Mouse (Mus musculus) midbrain, embryonic 14.5 days (tissue): ENCODE measurements at regions not wholly inside any gene's neighbourhood (a gene's known extent, or its start where the extent isn't known, plus 50 kb on each side); places are given as distances from the start of the nearest gene placed in this dataset.
"Not testable (repeated sequence)": the region's sequence is repeated elsewhere in the genome, so short reads cannot be mapped to it uniquely, and the experiment has no call there.

ENCODE experiments used
- ATAC-seq: fragments of 200-750 bp; cut with Nextera tagmentation; 2 replicates; pipeline ENCODE4 v1.8.0; 2017; ENCODE audit warnings: moderate number of reproducible peaks, moderate library complexity; ENCODE audit not compliant: low FRiP score, low TSS enrichment
- DNase-seq: peaks from one replicate; pipeline ENCODE4 v3.0.0-alpha.2; 2015
- H3K27ac ChIP-seq: fragments of 300-500 bp; sonication (generic); replicated peaks from 2 replicates; pipeline ENCODE4 v1.5.1; 2014; ENCODE audit warnings: mild to moderate bottlenecking, low read depth, low read length, moderate library complexity
- H3K27me3 ChIP-seq: fragments of 300-500 bp; sonication (generic); 2 replicates; pipeline ENCODE4 v1.6.1; 2014; ENCODE audit warnings: low read length, control low read depth, mixed read lengths; ENCODE audit not compliant: control insufficient read depth, insufficient read depth
- H3K36me3 ChIP-seq: fragments of 300-500 bp; sonication (generic); 2 replicates; pipeline ENCODE4 v1.6.1; 2014; ENCODE audit warnings: low read length, control low read depth; ENCODE audit not compliant: control insufficient read depth, insufficient read depth
- H3K4me1 ChIP-seq: fragments of 300-500 bp; sonication (generic); 2 replicates; pipeline ENCODE4 v1.6.1; 2014; ENCODE audit warnings: mild to moderate bottlenecking, antibody characterized with exemption, low read length, control low read depth; ENCODE audit not compliant: control insufficient read depth, insufficient read depth
- H3K4me2 ChIP-seq: fragments of 300-500 bp; sonication (generic); 2 replicates; pipeline ENCODE4 v1.6.1; 2014; ENCODE audit warnings: mild to moderate bottlenecking, low read length, moderate library complexity
- H3K4me3 ChIP-seq: fragments of 300-500 bp; sonication (generic); replicated peaks from 2 replicates; pipeline ENCODE4 v1.5.1; 2014; ENCODE audit warnings: low read depth, low read length
- H3K9ac ChIP-seq: fragments of 300-500 bp; sonication (generic); replicated peaks from 2 replicates; pipeline ENCODE4 v1.6.1; 2014; ENCODE audit warnings: mild to moderate bottlenecking, low read length, moderate library complexity
- H3K9me3 ChIP-seq: fragments of 300-500 bp; sonication (generic); 2 replicates; pipeline ENCODE4 v1.6.1; 2016; ENCODE audit warnings: low read length, control low read depth, mixed read lengths; ENCODE audit not compliant: control insufficient read depth
- WGBS: fragments of 180-500 bp; shearing (Covaris S2); extraction: QIAGEN DNeasy Blood & Tissue Kit; methylation state at CpG from one replicate; pipeline ENCODE4 v1.1.7; 2014; 5-methylcytosine and 5-hydroxymethylcytosine counted together

DNA sequence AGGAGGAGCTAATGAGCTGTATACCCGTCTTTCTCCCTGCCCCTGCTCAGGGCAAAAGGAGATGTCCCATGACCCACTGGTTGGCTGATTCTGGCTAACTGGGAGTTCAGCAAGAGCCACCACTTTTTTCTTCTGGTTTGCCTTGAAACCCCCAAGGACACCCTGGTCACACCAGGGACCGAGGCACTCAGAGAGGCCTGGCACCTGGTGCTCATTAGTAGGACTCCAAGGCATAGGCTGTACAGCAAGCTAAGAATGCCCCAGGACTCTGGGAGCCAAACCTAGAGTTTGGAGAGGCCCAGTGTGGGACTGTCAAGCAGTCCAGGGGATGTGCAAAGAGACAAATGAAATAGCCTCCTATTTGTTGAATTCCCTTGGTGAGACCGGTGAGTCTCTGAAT, 232.5 kb downstream of the Matn1 start:
- Histone ChIP-seq H3K9me3 (no peaks in the 10 kb centered on the region), H3K36me3 (no peaks in the 10 kb centered on the region), H3K27me3 (no peaks in the 10 kb centered on the region), H3K4me1 (no peaks in the 10 kb centered on the region), H3K4me2 (no peak overlapping the region), H3K4me3 (no peak overlapping the region), H3K27ac (no peak overlapping the region), H3K9ac (no peak overlapping the region)
- DNase-seq (no peak), ATAC-seq (no peak)
- WGBS = 56% methylated on average over 3 of the region's 3 CpGs

DNA sequence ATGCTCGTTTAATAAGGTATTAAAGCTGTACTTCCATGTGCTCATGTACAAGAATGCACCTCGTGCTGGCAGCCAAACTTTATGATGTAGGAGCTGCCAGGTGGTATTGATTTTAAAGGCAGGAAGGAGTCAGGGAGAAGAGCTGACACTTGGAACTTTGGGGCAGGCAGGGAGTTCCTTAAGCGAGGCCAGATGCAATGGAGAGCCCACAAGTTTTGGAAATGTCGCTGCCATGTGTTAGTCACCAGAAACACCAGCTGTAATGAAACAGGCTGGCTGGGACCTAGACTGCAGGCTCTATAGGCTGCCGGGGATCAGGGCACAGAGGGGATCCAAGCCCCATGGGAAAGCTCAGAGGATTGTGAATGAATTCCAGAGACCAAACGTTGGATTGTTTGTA, 233.7 kb downstream of the Matn1 start:
- Histone ChIP-seq H3K4me3 (no peak overlapping the region), H3K9me3 (no peaks in the 10 kb centered on the region), H3K27ac (no peak overlapping the region), H3K4me2 (no peak overlapping the region), H3K36me3 (no peaks in the 10 kb centered on the region), H3K4me1 (no peaks in the 10 kb centered on the region), H3K9ac (no peak overlapping the region), H3K27me3 (no peaks in the 10 kb centered on the region)
- ATAC-seq (no peak), DNase-seq (no peak)
- 60% methylated on average over 6 of the region's 6 CpGs for WGBS

DNA sequence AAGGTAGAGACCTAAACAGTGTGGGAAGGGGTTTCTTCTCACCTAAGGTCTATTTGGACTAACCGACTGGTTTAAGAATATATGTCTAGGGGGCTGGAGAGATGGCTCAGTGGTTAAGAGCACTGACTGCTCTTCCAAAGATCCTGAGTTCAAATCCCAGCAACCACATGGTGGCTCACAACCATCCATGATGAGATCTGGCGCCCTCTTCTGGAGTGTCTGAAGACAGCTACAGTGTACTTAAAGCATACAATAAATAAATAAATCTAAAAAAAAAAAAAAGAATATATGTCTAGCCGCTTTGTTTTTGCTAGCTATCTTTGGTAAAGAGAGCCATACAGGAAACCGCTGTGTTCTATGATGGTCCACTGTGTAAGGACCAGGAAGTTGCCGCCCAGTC, 234.5 kb downstream of the Matn1 start:
- not testable (repeated sequence) for H3K4me1 ChIP-seq, H3K36me3 ChIP-seq, H3K9me3 ChIP-seq, H3K4me2 ChIP-seq, H3K27me3 ChIP-seq, H3K9ac ChIP-seq, ATAC-seq, DNase-seq, H3K4me3 ChIP-seq, H3K27ac ChIP-seq
- WGBS = 87% methylated on average over 5 of the region's 5 CpGs

DNA sequence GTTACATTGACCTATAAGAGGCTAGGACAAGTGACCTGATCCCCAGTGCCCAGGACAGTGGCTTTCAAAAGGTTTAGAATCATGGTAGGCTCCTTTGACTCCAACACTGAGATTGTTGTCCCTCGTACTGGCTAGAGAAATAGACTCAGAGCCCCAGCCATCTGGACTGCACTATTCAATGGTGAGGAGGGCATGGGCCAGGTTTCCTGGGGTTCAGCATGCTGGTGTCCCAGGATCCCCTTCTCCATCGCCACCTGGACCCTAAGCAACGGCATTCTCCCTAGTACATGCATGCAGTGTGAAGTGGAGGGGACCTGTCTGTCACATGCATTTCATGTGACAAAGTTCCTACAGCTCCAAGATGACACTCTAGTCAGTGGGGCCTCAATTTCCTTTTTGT, 243.9 kb downstream of the Matn1 start:
- no peak overlapping the region for H3K4me2 ChIP-seq
- H3K9me3 ChIP-seq = no peaks in the 10 kb centered on the region
- no peak overlapping the region for H3K4me3 ChIP-seq
- no peaks in the 10 kb centered on the region for H3K4me1 ChIP-seq
- no peak overlapping the region for H3K9ac ChIP-seq
- WGBS = 77% methylated on average over 3 of the region's 3 CpGs
- no peak overlapping the region for H3K27ac ChIP-seq
- DNase-seq = no peak
- no peak for ATAC-seq
- H3K27me3 ChIP-seq = no peaks in the 10 kb centered on the region
- no peaks in the 10 kb centered on the region for H3K36me3 ChIP-seq

DNA sequence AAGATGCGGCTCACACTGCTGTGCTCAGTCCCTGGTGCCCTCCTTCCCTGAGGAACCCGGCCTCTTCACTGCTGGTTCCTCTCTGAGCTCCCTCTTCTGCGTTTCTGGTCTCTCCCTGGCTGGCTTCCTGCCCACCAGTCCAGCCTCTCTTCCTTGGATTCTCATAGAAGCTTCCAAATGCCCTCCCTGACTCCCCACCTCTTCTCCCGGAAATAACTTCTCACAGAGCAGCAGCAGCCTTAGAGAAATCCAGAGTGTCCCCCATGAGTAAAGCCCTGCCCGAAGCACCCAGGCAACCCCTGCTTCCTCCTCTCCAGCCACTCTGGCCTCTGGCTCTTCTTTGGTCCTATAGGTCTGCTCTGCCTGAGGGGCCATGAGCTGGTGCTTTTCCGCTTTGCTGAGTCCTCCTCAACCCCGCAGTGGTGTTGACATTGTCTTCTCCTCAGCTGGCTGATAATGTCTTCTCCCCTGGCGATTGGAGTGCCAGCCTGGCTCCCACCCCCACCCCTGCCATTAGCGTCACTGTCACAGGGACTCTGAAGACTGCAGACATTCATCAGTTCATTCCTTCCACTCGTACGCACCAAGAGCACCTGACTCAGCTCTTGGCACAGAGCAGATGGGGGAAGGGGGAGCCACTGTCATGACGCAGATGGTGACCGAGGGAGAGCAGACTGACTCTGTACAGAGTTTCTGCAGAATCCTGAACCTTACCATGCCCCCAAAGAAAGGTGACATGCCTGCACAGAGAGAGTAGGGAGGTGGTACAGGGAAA, 247.1 kb downstream of the Matn1 start:
- H3K36me3 ChIP-seq = no peaks in the 10 kb centered on the region
- H3K27me3 ChIP-seq = no peaks in the 10 kb centered on the region
- 72% methylated on average over 13 of the region's 13 CpGs for WGBS
- no peak overlapping the region for H3K9ac ChIP-seq
- no peaks in the 10 kb centered on the region for H3K4me1 ChIP-seq
- no peak for DNase-seq
- H3K27ac ChIP-seq = no peak overlapping the region
- no peaks in the 10 kb centered on the region for H3K9me3 ChIP-seq
- no peak for ATAC-seq
- no peak overlapping the region for H3K4me2 ChIP-seq
- H3K4me3 ChIP-seq = no peak overlapping the region

DNA sequence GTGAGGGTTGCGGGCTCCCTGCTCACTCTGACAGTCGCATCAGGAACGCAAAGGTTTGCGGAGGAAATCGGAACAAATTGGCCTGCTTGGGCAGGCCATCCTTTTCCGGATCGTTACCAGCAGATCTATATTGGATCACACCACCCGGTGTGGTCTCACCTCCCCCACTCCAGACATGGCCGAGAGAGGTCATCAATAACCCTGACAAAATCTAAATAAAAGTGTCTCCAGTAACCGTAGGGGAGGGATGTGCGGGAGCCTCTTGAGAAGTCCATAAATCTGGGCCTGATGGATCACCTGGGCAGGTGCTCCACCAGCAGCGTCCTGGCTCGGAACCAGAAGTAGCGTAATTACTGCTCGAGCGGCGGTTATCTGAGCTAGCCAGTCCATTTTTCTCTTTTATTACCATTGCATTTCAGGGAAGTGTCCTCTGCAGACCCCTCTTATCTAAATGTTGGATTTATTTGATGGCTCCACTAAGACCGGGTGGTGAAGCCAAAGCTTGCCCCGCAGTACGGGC, 249.8 kb downstream of the Matn1 start:
- Histone ChIP-seq H3K9me3 (no peaks in the 10 kb centered on the region), H3K36me3 (no peaks in the 10 kb centered on the region), H3K9ac (no peak overlapping the region), H3K4me2 (no peak overlapping the region), H3K4me3 (no peak overlapping the region), H3K4me1 (no peaks in the 10 kb centered on the region), H3K27ac (no peak overlapping the region), H3K27me3 (no peaks in the 10 kb centered on the region)
- ATAC-seq (no peak), DNase-seq (no peak)
- 93% methylated on average over 20 of the region's 20 CpGs for WGBS

DNA sequence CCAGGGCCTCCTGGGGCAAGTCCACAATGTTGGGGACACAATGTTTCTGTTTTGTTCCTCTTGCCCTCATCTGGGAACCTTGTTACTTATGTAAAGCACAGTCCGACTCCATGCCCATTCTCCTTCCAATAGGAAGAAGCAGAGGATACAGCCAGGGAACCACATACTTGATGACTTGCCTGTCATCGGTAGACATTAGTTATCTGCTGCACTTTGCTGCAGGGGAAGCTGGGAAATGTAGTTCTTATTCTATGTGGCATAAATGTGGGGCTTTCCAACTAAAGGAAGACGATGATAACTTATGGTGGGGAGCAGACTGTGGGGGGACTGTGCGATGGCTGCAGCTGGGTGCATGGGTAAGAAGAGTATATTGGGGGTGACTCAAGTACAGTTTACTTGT, 252.0 kb downstream of the Matn1 start:
- H3K9ac ChIP-seq = no peak overlapping the region
- H3K27ac ChIP-seq = no peak overlapping the region
- no peak for ATAC-seq
- no peak overlapping the region for H3K4me3 ChIP-seq
- no peaks in the 10 kb centered on the region for H3K9me3 ChIP-seq
- H3K36me3 ChIP-seq = no peaks in the 10 kb centered on the region
- 88% methylated on average over 4 of the region's 4 CpGs for WGBS
- H3K27me3 ChIP-seq = no peaks in the 10 kb centered on the region
- H3K4me2 ChIP-seq = no peak overlapping the region
- DNase-seq = peak; percentile 29
- no peaks in the 10 kb centered on the region for H3K4me1 ChIP-seq

DNA sequence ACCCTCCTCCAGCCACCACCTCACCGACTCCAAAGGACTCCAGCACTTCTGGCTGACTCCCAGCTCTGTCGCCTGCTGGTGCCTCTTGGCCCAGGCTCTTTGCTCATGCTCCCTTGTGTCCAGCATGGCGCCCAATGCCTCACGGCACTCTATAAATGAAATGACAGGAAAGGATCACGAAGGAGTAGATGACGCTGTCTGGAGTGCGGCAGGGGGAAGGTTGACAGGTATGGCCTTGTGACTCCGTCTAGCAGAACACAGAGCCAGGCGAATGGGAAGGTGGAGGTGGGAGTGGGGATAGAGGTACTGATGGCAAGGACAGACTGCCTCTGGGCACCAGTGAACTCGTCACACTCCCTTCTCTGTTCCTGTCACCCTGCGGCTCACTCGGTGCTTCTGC, 259.5 kb downstream of the Matn1 start:
- 93% methylated on average over 12 of the region's 12 CpGs for WGBS
- Histone ChIP-seq H3K36me3 (no peaks in the 10 kb centered on the region), H3K4me1 (no peaks in the 10 kb centered on the region), H3K9ac (no peak overlapping the region), H3K27me3 (no peaks in the 10 kb centered on the region), H3K9me3 (no peaks in the 10 kb centered on the region), H3K4me3 (no peak overlapping the region), H3K4me2 (no peak overlapping the region), H3K27ac (no peak overlapping the region)
- ATAC-seq (no peak), DNase-seq (no peak)

DNA sequence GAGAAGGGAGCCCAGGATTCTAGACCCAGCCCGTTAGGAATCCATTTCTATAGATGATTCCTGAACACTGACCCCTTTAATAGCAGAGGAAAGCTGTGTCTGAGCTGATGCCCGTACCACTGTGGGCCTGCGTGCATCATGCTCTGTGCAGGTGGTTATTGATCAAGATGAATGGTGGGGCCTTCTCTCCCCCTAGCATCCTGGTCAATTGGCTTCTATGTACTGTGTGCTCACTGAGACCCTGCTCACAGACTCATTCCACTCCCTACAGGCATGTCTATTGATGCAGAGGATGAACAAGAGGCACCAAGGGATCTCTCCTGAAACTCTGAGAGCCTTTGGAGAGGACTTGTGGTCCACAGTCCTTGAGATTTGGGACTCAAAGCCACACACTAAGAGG, 260.5 kb downstream of the Matn1 start:
- no peak for ATAC-seq
- H3K27ac ChIP-seq = no peak overlapping the region
- H3K4me2 ChIP-seq = no peak overlapping the region
- no peak for DNase-seq
- no peaks in the 10 kb centered on the region for H3K36me3 ChIP-seq
- no peaks in the 10 kb centered on the region for H3K4me1 ChIP-seq
- 87% methylated on average over 3 of the region's 3 CpGs for WGBS
- no peaks in the 10 kb centered on the region for H3K9me3 ChIP-seq
- H3K9ac ChIP-seq = no peak overlapping the region
- H3K4me3 ChIP-seq = no peak overlapping the region
- no peaks in the 10 kb centered on the region for H3K27me3 ChIP-seq
